Mouse (Mus musculus): ENCODE data around the gene 4921504E06Rik.

Gene 4921504E06Rik

GRCm38 (mm10) chr2:19423086-19423485 is 130.6 kb downstream of the 4921504E06Rik start:
- DNase-seq (ENCODE audit: extremely low read depth, low read depth, low spot score): no peak

DNA sequence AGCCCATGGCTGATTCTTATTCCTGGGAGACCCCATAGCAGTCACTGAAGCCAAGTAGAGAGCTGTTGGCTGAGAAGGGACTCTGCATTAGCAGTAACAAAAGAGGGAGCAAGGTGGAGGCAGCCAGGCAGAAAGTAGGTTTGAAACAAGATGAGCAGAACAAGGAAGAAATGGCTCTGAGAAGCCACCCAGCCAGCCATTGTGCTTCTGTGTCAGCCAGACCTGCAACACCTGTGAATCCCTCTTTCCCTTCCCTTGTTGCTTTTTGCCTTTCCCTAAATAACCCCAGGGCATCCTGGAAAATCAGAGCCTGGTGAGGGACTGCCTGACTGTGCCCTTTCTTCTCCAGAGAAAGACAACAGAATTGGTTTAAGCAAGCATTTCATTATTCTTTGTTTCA is 131.5 kb downstream of the 4921504E06Rik start:
- DNase-seq (ENCODE audit: extremely low read depth, low read depth, low spot score): no peak

DNA sequence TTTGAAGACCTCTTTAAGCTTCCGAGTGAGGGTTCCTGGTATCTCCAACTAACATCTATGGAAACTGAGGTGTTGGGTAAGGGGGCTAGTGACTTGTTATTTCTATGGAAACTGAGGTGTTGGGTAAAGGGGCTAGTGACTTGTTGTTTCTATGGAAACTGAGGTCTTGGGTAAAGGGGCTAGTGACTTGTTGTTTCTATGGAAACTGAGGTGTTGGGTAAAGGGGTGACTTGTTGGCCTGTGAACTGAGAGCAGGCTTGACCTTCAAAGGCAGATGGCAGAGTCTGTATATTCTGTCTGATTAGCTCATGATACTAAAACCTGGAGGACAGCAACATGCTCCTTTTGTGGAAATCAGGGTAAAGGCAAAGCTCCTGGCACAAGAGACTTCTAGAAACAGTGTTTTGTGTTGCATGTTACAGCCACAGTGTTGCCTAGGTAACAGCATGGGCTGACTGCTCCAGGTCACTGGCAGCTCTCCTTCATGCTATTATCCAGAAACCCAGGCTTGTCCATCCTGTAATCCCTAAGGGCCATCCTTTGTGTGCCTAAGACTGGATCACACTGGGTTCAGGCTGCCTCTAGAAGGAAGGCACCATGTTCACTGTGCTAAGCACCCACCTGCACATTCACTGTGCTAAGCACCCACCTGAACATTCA is 133.9 kb downstream of the 4921504E06Rik start:
- DNase-seq (ENCODE audit: extremely low read depth, low read depth, low spot score): no peak

DNA sequence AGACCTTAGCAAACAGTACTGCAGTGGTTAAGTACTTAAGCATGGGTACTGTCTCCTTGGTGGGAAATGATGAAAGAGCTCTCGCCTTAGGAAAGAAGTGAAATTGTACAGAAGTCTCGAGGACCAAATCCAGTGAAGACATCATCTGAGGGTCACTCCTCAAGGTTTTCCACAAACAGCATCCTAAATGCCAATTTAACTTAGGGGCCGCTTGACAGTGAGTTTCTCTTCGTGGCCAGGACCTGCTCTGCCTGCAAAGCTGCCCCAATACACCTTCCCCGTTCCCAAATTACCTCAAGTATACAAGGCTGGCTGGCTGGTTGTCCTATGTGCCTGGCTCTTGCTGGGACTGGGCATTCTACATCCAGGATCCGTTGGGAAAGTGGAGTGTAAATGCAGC is 137.6 kb downstream of the 4921504E06Rik start:
- DNase-seq (ENCODE audit: extremely low read depth, low read depth, low spot score): no peak

DNA sequence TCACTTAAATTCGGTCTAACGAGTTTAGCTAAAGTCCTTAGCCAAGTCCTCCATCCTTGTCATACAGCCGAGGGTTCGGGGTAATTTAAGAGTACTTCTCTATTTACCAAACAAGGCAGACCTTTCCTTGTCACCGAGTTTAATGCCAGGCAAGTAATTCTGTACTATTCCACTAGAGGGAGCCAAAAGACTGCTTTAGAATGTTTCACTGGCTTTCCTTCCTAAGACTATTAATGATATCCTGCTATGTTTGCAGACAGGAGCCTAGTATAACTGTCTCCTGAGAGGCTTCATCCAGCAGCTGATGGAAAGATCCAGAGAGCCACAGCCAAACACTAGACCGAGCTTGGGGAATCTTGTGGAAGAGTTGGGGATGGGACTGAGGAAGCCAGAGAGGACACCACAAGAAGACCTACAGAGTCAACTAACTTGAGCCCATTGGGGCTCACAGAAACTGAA is 138.6 kb downstream of the 4921504E06Rik start:
- peak; percentile 13 for DNase-seq (ENCODE audit: extremely low read depth, low read depth, low spot score)

DNA sequence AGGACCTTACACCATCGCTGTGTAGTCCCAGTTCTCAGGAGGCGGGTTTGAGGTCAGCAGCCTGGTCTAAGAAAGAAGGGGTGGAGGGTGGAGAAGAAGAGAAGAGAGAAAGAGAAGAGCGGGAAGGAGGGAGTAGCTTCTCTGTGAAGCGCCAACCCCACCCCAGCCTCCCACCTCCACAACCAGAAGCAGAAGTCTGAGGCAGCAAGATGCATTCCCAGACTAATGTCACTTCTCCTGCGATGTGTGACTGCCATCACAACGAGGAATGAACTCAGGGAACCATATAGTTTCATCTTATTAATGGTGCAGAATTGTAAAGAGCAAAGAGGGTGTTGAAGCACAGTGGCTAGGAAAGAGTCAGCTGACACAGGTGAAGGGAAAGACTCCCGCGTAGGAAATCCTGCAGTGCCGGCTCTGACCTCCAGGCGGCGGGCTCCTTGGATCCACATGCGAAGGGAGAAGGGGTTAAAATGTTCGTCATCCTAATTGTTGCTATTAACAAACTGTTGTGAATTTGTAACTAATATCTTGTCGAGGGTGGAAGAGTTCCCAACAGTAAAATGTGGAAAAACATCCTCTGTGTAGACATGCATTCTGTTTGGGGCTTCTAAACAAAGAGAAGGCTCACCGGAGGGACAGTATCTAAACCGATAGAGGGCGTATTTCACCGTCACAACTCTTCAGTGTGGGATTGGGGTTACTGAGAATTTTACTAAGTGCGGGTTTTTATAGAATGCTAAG is 139.3 kb downstream of the 4921504E06Rik start:
- DNase-seq (ENCODE audit: extremely low read depth, low read depth, low spot score): no peak
